Mouse (Mus musculus) embryonic fibroblast, embryonic 13.5 days (primary cell): ENCODE data around the gene Capn11. TPM values are rescaled to one million over a fixed set of nuclear protein-coding genes. Genes with fewer than 3 reads are reported as not detected.
A peak's percentile ranks its signal among the peaks of the same experiment; 100 is the strongest.

ENCODE experiments used
- H3K27ac ChIP-seq: 2 replicates; pipeline ENCODE4 v1.5.1; 2012; ENCODE audit warnings: low read length, control low read depth, inconsistent platforms; ENCODE audit not compliant: insufficient read depth
- H3K4me1 ChIP-seq: 2 replicates; pipeline ENCODE4 v1.6.1; 2011; ENCODE audit warnings: low read length; ENCODE audit not compliant: control insufficient read depth, insufficient read depth
- H3K4me3 ChIP-seq: 2 replicates; pipeline ENCODE4 v1.5.1; 2011; ENCODE audit warnings: mild to moderate bottlenecking, control low read depth, low read length; ENCODE audit not compliant: insufficient read depth
- CTCF ChIP-seq: IDR thresholded peaks from 2 replicates; pipeline ENCODE4 v1.5.1; 2011; ENCODE audit warnings: mild to moderate bottlenecking, control low read depth, low read length, moderate library complexity, borderline replicate concordance; ENCODE audit not compliant: insufficient read depth
- POLR2A ChIP-seq: IDR thresholded peaks from 2 replicates; pipeline ENCODE4 v1.6.1; 2011; ENCODE audit warnings: low read depth, mild to moderate bottlenecking, control low read depth, low read length, moderate library complexity
- polyA plus RNA-seq: library from polyadenylated mRNA; stranded (reverse); fragments of >200 nt; gene quantifications from 2 replicates; pipeline ENCODE4 v1.2.4, GENCODE M21; 2011; ENCODE audit warnings: low read depth; ENCODE audit not compliant: missing spikeins, insufficient read length

Capn11 gene
- polyA plus RNA-seq, 1 experiment = not detected

- H3K4me3 ChIP-seq = peak overlapping the region; percentile 80
- TF ChIP-seq CTCF (no peak), POLR2A (no peak)
- no peaks in the 10 kb centered on the region for H3K4me1 ChIP-seq
- H3K27ac ChIP-seq = no peak overlapping the region
Observed at GRCm38 (mm10) chr17:45684667-45685131, 25.6 kb upstream of the Capn11 start.

GRCm38 (mm10) chr17:45682843-45683242 is 23.7 kb upstream of the Capn11 start:
- Histone ChIP-seq H3K4me1 (no peaks in the 10 kb centered on the region), H3K4me3 (no peak overlapping the region), H3K27ac (no peak overlapping the region)
- TF ChIP-seq CTCF (no peak), POLR2A (no peak)

- TF ChIP-seq POLR2A = no peak
- TF ChIP-seq CTCF = 0 out of 2 replicates have a peak, but pooled peaks have one; percentile 5
- Histone ChIP-seq H3K4me1 (no peaks in the 10 kb centered on the region), H3K4me3 (no peak overlapping the region), H3K27ac (no peak overlapping the region)
Observed at GRCm38 (mm10) chr17:45681588-45681987, 22.5 kb upstream of the Capn11 start.

GRCm38 (mm10) chr17:45680391-45680980 is 21.4 kb upstream of the Capn11 start:
- H3K27ac ChIP-seq = no peak overlapping the region
- TF ChIP-seq CTCF (no peak), POLR2A (no peak)
- no peak overlapping the region for H3K4me3 ChIP-seq
- H3K4me1 ChIP-seq = no peaks in the 10 kb centered on the region

- H3K4me3 ChIP-seq = no peak overlapping the region
- H3K4me1 ChIP-seq = no peaks in the 10 kb centered on the region
- no peak overlapping the region for H3K27ac ChIP-seq
- TF ChIP-seq POLR2A (no peak), CTCF (0 out of 2 replicates have a peak, but pooled peaks have one; percentile 12)
Observed at GRCm38 (mm10) chr17:45678106-45678505, 19.0 kb upstream of the Capn11 start.

- TF ChIP-seq POLR2A (no peak), CTCF (no peak)
- no peak overlapping the region for H3K27ac ChIP-seq
- H3K4me1 ChIP-seq = no peaks in the 10 kb centered on the region
- H3K4me3 ChIP-seq = no peak overlapping the region
Observed at GRCm38 (mm10) chr17:45672598-45672997, 13.5 kb upstream of the Capn11 start.

- TF ChIP-seq CTCF (peak; percentile 21; the same call in 1 of the 2 replicates), POLR2A (no peak)
- H3K4me1 ChIP-seq = no peaks in the 10 kb centered on the region
Observed at GRCm38 (mm10) chr17:45671821-45672220, 12.7 kb upstream of the Capn11 start.

GRCm38 (mm10) chr17:45667986-45668385 is 8.9 kb upstream of the Capn11 start:
- no peak overlapping the region for H3K4me3 ChIP-seq
- no peaks in the 10 kb centered on the region for H3K4me1 ChIP-seq
- no peak overlapping the region for H3K27ac ChIP-seq
- no peak for TF ChIP-seq CTCF
- TF ChIP-seq POLR2A = no peak

More at GRCm38 (mm10) chr17:45671821-45672220, 12.7 kb upstream of the Capn11 start:
- no peak overlapping the region for H3K4me3 ChIP-seq
- H3K27ac ChIP-seq = no peak overlapping the region

- no peak overlapping the region for H3K4me3 ChIP-seq
- H3K4me1 ChIP-seq = no peaks in the 10 kb centered on the region
- H3K27ac ChIP-seq = no peak overlapping the region
- no peak for TF ChIP-seq CTCF
- TF ChIP-seq POLR2A = no peak
Observed at GRCm38 (mm10) chr17:45667481-45667880, 8.4 kb upstream of the Capn11 start.

GRCm38 (mm10) chr17:45666091-45666490 is 7.0 kb upstream of the Capn11 start:
- H3K27ac ChIP-seq = no peak overlapping the region
- no peak for TF ChIP-seq CTCF
- TF ChIP-seq POLR2A = no peak
- H3K4me1 ChIP-seq = no peaks in the 10 kb centered on the region
- H3K4me3 ChIP-seq = no peak overlapping the region
